Mouse (Mus musculus): ENCODE data around the gene Macf1. TPM values are rescaled to one million over a fixed set of nuclear protein-coding genes. Genes with fewer than 3 reads are reported as not detected.

The Macf1 gene
- total and polyA plus RNA-seq, 3 experiments: 39.3 to 169 (median 129) TPM

- ATAC-seq (ENCODE audit: extremely low read depth, insufficient number of reproducible peaks, low FRiP score, poor library complexity, severe bottlenecking) (peak; percentile 40; the same call in 1 of the 2 replicates), DNase-seq (ENCODE audit: low spot score) (no peak)
- Histone ChIP-seq H3K4me1 (ENCODE audit: insufficient read depth, low read depth, low read length) (no peaks in the 10 kb centered on the region; the same call in 1 of the 2 replicates), H3K36me3 (replicated peaks) (no peaks in the 10 kb centered on the region), H3K4me3 (ENCODE audit: low read depth, low read length) (no peak overlapping the region), H3K9me3 (replicated peaks) (no peaks in the 10 kb centered on the region), H3K27me3 (ENCODE audit: insufficient read depth, low read length) (peaks cover 2% of the 10 kb centered on the region; the same call in 1 of the 2 replicates)
- TF ChIP-seq GATA2 (IDR thresholded peaks at IDR 0.05; ENCODE audit: borderline replicate concordance, low read depth, low read length): no peak
- TF ChIP-seq CTCF (IDR thresholded peaks at IDR 0.05; ENCODE audit: low read depth, low read length): no peak
- no peak for TF ChIP-seq POLR2AphosphoS5 (IDR thresholded peaks at IDR 0.05; ENCODE audit: insufficient replicate concordance, low read depth, low read length)
- TF ChIP-seq TAL1 (conservative IDR thresholded peaks at IDR 0.05; ENCODE audit: low read depth, low read length): no peak
- no peak for TF ChIP-seq GATA1 (IDR thresholded peaks at IDR 0.05; ENCODE audit: borderline replicate concordance, low read length)
Observed at GRCm38 (mm10) chr4:123616501-123616900, 67.7 kb downstream of the Macf1 start.

GRCm38 (mm10) chr4:123613309-123613947, 70.7 kb downstream of the Macf1 start:
- no peak for TF ChIP-seq GATA2 (IDR thresholded peaks at IDR 0.05; ENCODE audit: borderline replicate concordance, low read depth, low read length)
- no peak for TF ChIP-seq CTCF (IDR thresholded peaks at IDR 0.05; ENCODE audit: low read depth, low read length)
- TF ChIP-seq POLR2AphosphoS5 (IDR thresholded peaks at IDR 0.05; ENCODE audit: insufficient replicate concordance, low read depth, low read length): no peak
- no peak for TF ChIP-seq GATA1 (IDR thresholded peaks at IDR 0.05; ENCODE audit: borderline replicate concordance, low read length)
- TF ChIP-seq TAL1 (conservative IDR thresholded peaks at IDR 0.05; ENCODE audit: low read depth, low read length): no peak
- peaks cover 2% of the 10 kb centered on the region; the same call in 1 of the 2 replicates for H3K27me3 ChIP-seq (ENCODE audit: insufficient read depth, low read length)
- H3K4me1 ChIP-seq (ENCODE audit: insufficient read depth, low read depth, low read length): no peaks in the 10 kb centered on the region; the same call in 1 of the 2 replicates
- no peak overlapping the region for H3K4me3 ChIP-seq (ENCODE audit: low read depth, low read length)
- DNase-seq (ENCODE audit: low spot score) (no peak), ATAC-seq (ENCODE audit: extremely low read depth, insufficient number of reproducible peaks, low FRiP score, poor library complexity, severe bottlenecking) (no peak)
- no peaks in the 10 kb centered on the region for H3K9me3 ChIP-seq (replicated peaks)
- H3K36me3 ChIP-seq (replicated peaks): no peaks in the 10 kb centered on the region

GRCm38 (mm10) chr4:123611940-123612339, 72.2 kb downstream of the Macf1 start:
- H3K36me3 ChIP-seq (replicated peaks): no peaks in the 10 kb centered on the region
- DNase-seq (ENCODE audit: low spot score) (no peak), ATAC-seq (ENCODE audit: extremely low read depth, insufficient number of reproducible peaks, low FRiP score, poor library complexity, severe bottlenecking) (no peak)
- peaks cover 2% of the 10 kb centered on the region; the same call in 1 of the 2 replicates for H3K27me3 ChIP-seq (ENCODE audit: insufficient read depth, low read length)
- H3K9me3 ChIP-seq (replicated peaks): no peaks in the 10 kb centered on the region
- H3K4me3 ChIP-seq (ENCODE audit: low read depth, low read length): no peak overlapping the region
- TF ChIP-seq CTCF (IDR thresholded peaks at IDR 0.05; ENCODE audit: low read depth, low read length) (no peak), TAL1 (conservative IDR thresholded peaks at IDR 0.05; ENCODE audit: low read depth, low read length) (no peak), GATA2 (IDR thresholded peaks at IDR 0.05; ENCODE audit: borderline replicate concordance, low read depth, low read length) (no peak), POLR2AphosphoS5 (IDR thresholded peaks at IDR 0.05; ENCODE audit: insufficient replicate concordance, low read depth, low read length) (no peak), GATA1 (IDR thresholded peaks at IDR 0.05; ENCODE audit: borderline replicate concordance, low read length) (no peak)
- H3K4me1 ChIP-seq (ENCODE audit: insufficient read depth, low read depth, low read length): no peaks in the 10 kb centered on the region

- TF ChIP-seq POLR2AphosphoS5 (IDR thresholded peaks at IDR 0.05; ENCODE audit: insufficient replicate concordance, low read depth, low read length): no peak
- TF ChIP-seq GATA2 (IDR thresholded peaks at IDR 0.05; ENCODE audit: borderline replicate concordance, low read depth, low read length): no peak
- TF ChIP-seq GATA1 (IDR thresholded peaks at IDR 0.05; ENCODE audit: borderline replicate concordance, low read length): no peak
- no peak for TF ChIP-seq TAL1 (conservative IDR thresholded peaks at IDR 0.05; ENCODE audit: low read depth, low read length)
- no peak for TF ChIP-seq CTCF (IDR thresholded peaks at IDR 0.05; ENCODE audit: low read depth, low read length)
- Histone ChIP-seq H3K27me3 (ENCODE audit: insufficient read depth, low read length) (peaks cover 2% of the 10 kb centered on the region; the same call in 1 of the 2 replicates), H3K36me3 (replicated peaks) (no peaks in the 10 kb centered on the region), H3K4me1 (ENCODE audit: insufficient read depth, low read depth, low read length) (no peaks in the 10 kb centered on the region), H3K4me3 (ENCODE audit: low read depth, low read length) (no peak overlapping the region), H3K9me3 (replicated peaks) (no peaks in the 10 kb centered on the region)
- ATAC-seq (ENCODE audit: extremely low read depth, insufficient number of reproducible peaks, low FRiP score, poor library complexity, severe bottlenecking) (no peak), DNase-seq (ENCODE audit: low spot score) (no peak)
Observed at GRCm38 (mm10) chr4:123611241-123611640, 72.9 kb downstream of the Macf1 start.

GRCm38 (mm10) chr4:123607174-123607573, 77.0 kb downstream of the Macf1 start:
- Histone ChIP-seq H3K9me3 (replicated peaks) (no peaks in the 10 kb centered on the region), H3K4me3 (ENCODE audit: low read depth, low read length) (no peak overlapping the region), H3K36me3 (replicated peaks) (no peaks in the 10 kb centered on the region), H3K4me1 (ENCODE audit: insufficient read depth, low read depth, low read length) (no peaks in the 10 kb centered on the region), H3K27me3 (ENCODE audit: insufficient read depth, low read length) (no peaks in the 10 kb centered on the region)
- TF ChIP-seq TAL1 (conservative IDR thresholded peaks at IDR 0.05; ENCODE audit: low read depth, low read length) (no peak), GATA1 (IDR thresholded peaks at IDR 0.05; ENCODE audit: borderline replicate concordance, low read length) (no peak), POLR2AphosphoS5 (IDR thresholded peaks at IDR 0.05; ENCODE audit: insufficient replicate concordance, low read depth, low read length) (no peak), GATA2 (IDR thresholded peaks at IDR 0.05; ENCODE audit: borderline replicate concordance, low read depth, low read length) (no peak), CTCF (IDR thresholded peaks at IDR 0.05; ENCODE audit: low read depth, low read length) (no peak)
- ATAC-seq (ENCODE audit: extremely low read depth, insufficient number of reproducible peaks, low FRiP score, poor library complexity, severe bottlenecking) (no peak), DNase-seq (ENCODE audit: low spot score) (no peak)

GRCm38 (mm10) chr4:123605948-123606347, 78.2 kb downstream of the Macf1 start:
- no peak for ATAC-seq (ENCODE audit: extremely low read depth, insufficient number of reproducible peaks, low FRiP score, poor library complexity, severe bottlenecking)
- no peaks in the 10 kb centered on the region for H3K27me3 ChIP-seq (ENCODE audit: insufficient read depth, low read length)
- TF ChIP-seq TAL1 (conservative IDR thresholded peaks at IDR 0.05; ENCODE audit: low read depth, low read length) (no peak), POLR2AphosphoS5 (IDR thresholded peaks at IDR 0.05; ENCODE audit: insufficient replicate concordance, low read depth, low read length) (no peak), CTCF (IDR thresholded peaks at IDR 0.05; ENCODE audit: low read depth, low read length) (no peak), GATA1 (IDR thresholded peaks at IDR 0.05; ENCODE audit: borderline replicate concordance, low read length) (no peak), GATA2 (IDR thresholded peaks at IDR 0.05; ENCODE audit: borderline replicate concordance, low read depth, low read length) (no peak)

More at GRCm38 (mm10) chr4:123605948-123606347, 78.2 kb downstream of the Macf1 start:
- DNase-seq (ENCODE audit: low spot score): no peak
- Histone ChIP-seq H3K4me3 (ENCODE audit: low read depth, low read length) (no peak overlapping the region), H3K36me3 (replicated peaks) (no peaks in the 10 kb centered on the region), H3K9me3 (replicated peaks) (no peaks in the 10 kb centered on the region), H3K4me1 (ENCODE audit: insufficient read depth, low read depth, low read length) (no peaks in the 10 kb centered on the region)
